Mouse (Mus musculus): ENCODE results near the gene Tmf1. TPM values are rescaled to one million over a fixed set of nuclear protein-coding genes. Genes with fewer than 3 reads are reported as not detected.
A peak's percentile ranks its signal among the peaks of the same experiment; 100 is the strongest.

The Tmf1 gene
- total RNA-seq (2015) (16.5 and 20.0 TPM in 2 replicates), total RNA-seq (2017) (50.3 and 115 TPM in 2 replicates)

DNA sequence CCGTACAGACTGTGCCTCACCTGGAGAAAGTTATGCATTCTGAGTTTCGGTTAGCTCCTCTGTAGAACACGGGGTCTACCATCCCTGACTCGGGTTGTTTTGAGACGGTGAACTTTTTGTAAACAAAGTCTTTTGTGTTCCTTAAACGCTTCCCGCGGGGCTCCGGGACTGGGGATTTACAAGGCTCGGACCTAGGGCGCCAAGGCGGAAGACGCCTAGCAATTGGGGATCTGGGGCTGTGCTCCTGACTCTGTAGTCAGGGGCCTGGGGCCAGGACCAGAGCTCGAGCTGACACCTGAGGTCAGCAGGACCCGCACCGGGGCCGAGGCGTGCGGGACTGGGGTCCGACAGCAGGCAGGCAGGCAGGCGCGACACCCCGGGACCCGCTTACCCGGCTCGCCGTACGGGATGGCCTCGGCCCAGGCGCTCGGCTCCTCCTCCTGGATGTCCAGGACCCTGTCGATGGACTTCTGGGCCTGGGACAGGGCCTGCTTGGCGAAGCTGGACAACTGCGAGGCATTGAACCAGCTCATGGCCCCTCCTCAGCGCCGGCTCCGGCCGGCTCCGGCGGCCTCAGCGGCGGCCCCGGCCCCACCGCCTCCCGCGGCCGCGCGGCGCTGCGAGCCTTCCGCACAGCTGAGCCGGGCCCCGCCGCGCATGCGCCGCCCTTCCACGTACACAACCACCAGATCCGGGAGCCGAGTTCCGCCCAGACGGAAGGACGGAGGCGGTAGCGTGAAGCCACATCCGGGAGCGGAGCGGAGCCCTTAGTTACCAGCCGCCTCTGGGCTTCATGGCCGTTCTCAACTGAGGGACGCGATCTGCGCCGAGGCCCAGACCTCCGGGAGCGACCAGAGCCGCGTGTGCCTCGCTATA lies at the start of gene Tmf1:
TSS of gene Tmf1 (minus strand) at position 632 of the 876 bp plus-strand sequence.
- peak; percentile 95 for ATAC-seq (replicated peaks; ENCODE audit: poor library complexity)

DNA sequence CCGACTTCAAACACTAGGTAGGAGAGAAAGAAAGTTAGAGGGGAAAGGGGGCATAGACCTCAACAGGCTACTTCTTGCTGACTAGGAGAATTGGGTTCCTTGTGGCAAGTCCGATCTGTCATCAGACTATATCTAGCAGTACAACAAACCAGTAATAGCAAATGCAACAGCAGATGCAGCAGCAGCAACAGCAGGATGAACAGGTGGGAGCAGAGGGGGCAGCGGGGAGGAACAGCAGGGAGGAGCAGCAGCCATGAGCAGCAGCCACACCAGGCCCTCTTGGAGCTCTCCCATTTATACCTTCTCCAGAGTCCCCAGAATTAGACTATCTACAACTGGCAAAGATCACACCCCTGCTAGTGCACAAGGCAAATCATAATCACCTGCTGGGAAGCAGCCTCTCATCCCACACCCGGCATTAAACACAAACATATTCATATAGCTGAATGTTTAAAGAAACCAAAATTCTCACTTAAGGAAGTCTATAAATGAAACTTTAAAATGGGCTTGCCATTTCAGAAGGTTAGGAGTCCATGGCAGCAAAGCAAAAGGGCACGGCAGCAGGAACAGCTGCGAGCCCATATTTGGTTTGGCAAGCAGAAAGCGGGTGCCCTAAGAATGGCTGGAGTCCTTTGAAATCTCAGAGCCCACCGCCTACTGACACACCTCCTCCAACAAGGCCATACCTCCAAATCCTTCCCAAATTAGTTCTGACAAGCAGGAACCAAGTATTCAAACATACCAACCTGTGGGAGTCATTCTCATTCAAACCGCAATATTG lies 48.3 kb upstream of the Tmf1 start:
- ATAC-seq (replicated peaks; ENCODE audit: poor library complexity), result no peak

DNA sequence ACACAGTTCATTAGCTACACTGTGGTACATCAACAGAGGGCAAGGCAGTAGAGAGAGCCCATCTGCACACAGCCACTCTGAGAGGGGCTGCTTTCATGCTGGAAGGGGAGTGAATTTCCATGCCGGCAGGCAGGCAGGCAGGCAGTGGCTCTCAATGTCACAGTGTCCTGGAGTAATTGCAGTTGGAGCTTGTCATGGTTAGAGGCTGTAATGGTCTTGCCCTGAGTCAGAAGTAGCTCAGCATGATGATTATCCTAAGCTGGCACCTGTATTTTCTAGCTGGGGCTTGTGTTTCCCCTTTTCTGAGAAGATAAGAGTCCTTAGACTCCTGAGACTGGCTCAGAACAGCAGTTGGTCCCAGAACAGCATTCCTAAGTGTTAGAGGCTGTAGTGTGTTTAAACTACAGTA lies 47.2 kb upstream of the Tmf1 start:
- peak; percentile 40 for ATAC-seq (replicated peaks; ENCODE audit: poor library complexity)

DNA sequence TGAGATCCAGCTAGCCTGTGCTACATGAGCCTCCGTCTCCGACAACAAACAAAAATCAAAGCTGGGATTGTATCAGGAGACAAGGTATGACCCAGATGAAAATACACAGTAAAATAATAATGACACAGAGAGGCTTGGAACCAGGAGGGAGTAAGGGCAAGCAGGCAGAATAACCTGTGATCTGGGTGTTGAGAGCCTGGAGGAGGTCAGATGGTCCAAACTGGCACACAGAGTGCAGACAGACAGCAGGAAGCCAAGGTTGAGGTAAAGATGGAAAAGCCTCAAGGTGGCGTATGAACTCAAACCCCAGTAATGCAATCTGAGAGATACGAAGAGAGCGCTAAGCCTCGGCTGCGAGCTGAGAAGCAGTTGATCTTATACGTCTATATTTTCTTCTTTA lies 45.6 kb upstream of the Tmf1 start:
- no peak for ATAC-seq (replicated peaks; ENCODE audit: poor library complexity)

DNA sequence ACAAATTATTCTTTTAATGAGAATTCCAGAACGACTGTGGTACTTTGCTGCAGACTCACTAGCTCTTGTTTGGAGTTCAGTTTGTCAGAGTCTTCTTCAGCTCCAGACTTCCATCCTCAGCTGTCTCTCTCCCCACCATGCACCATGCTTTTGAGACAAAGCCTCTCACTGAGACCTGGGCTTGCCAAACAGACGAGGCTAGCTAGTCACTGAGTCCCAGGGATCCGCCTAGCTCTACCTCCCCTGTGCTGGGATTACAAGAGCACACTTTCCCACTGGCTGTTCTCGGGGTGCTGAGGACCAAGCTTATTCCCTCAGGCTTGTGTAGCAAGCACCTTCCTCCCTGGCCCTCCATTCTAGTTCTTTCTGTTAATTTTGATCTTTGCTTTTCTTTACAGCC lies 44.6 kb upstream of the Tmf1 start:
- no peak for ATAC-seq (replicated peaks; ENCODE audit: poor library complexity)

DNA sequence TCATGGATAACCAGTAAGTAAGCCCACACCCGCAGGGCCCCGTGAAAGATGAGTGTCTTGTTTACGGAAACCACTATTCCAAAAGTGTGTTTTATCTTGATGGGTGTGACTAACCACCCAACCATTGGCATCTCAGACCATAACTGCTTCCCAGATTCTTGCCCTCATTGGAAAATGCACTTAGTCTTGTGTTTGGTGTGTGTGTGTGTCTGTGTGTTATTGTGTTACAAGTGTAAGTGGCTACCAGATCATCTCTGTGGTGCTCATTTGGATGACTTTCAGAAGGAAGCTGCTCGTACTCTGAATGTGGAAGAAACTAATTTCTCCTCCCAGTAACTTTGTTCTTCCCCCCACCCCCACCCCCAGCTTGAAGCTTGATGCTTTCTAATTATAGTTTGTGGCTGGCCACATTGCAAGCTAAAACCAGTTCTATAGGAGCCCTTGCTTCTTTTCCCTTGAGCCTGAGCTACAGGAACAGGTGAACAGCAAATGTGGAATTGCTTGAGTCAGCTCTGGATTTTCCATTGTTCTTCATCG lies 44.1 kb upstream of the Tmf1 start:
- ATAC-seq (replicated peaks; ENCODE audit: poor library complexity), result peak; percentile 47

DNA sequence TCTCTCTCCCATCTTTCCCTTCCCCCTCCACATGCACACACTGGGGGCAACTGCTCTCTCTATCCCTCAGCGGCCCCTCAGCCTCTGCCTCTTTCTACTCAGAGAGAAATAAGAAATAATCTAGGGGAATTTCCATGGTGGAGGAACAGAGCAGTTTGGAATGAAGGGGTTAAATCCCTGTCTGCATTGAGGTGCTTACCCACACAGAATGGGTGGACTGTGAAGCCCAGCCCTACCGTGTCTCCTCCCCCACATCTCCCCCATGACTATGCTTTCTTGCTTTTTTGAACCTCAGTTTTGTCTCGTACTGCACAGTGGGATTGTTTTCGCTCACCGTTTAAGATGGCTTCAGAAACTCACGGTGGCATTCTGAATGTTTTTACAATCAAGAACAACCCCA lies 43.4 kb upstream of the Tmf1 start:
- ATAC-seq (replicated peaks; ENCODE audit: poor library complexity), result peak; percentile 59

DNA sequence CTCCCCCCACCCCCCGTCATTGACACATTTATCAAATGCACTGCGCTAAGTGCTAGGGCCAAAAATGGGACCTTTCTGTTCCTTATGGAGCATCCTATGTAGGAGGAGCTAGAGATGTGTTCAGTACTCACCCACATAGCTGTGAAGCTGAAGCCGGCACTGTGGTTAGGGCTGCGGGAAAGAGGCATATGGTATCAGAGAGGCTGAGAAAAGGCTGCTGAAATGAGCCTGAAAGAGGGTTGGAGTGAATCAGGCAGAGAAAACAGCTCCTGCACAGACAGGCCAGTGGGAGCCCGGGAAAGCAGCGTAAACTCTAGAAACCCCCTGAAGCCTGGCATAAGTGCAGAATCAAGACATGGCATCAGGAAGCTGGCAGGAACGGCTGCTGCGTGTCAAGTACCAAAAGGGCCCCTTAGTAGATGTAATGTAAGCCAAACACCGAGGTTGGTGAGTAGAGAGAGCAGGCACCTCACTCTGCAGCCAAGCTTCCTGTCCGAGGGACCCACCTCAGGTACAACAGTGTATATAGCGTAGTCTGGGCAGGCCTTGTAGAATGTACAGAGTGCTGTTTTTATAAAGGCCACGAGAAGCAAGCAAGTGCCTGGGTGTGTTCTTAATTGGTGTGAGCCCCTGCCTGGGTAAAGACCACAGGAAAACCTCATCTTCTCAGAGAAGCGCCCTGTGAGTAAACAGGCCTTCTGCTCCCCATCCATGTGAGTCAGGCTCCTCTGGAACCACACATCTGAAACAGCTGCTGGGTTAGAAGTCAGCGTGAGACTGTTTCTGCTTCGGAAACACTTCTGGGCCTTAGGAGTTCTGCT lies 42.5 kb upstream of the Tmf1 start:
- ATAC-seq (replicated peaks; ENCODE audit: poor library complexity), result peak; percentile 10; the same call in 1 of the 2 replicates

DNA sequence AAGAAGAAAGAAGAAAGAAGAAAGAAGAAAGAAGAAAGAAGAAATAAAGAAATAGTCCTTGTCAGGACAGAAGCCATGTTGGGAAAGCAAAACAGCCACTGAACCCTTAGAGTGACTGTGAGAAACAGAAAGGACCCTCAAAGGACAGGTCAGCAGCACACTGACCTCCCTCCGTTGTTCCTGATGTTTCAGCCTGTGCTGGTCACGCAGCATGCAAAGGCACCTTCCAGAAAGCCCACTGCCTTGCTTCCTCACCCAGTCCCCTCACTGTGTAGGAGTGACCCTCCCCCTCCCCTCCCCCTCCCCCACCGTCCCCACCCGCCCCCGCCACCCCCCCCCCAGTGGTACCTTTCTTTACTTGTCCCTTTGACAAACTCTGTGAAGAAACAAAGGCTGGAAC lies 41.8 kb upstream of the Tmf1 start:
- no peak for ATAC-seq (replicated peaks; ENCODE audit: poor library complexity)

DNA sequence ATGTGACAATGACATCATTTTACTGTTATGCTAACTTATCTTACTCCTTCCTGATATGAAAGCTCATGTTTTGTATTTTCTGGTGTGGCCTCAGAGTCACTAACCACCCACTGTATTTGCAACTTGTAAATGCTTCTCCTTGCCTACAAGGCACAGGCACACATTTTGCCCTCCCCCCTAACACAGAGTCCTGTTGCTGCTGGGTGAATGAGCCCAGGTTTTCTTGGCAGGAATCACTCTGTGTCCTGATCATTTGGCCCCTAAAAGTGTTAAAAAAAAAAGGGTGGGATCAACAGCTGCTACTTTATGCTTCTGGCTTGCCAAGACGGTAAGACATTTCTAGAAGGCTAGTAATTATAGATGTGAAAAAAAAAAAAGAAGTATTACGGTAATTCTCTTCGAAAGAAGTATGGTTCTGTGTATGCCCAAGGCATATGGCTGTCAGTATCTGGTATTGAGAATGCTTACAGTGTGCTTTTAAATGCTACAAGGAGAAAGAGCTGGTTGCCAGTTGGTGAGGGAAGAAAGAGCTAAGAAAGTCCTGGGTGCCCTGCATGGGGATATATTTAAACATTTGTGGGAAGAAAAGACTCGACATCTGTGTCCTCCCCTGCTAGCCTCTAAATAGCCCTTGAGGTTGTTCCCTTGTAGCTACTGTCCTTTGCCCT lies 37.4 kb upstream of the Tmf1 start:
- no peak for ATAC-seq (replicated peaks; ENCODE audit: poor library complexity)

DNA sequence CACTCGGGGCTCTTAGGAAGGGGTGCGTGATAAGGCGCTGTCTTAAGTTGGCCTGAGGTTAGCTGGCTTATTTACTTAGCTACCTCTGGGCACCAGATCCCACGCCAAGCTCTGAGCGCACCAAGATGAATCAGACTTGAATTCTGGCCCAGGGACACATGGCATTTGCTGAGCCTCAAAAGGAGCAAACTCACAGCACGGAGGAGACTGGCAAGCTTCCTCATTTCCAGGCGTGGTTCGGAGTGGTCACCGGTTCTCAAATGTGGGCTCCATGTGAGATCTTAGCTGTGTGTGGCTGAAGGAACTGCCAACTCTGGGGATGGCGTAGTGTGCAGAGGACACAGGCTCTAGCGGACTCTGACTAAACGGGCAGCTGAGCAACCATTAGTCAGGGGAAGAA lies 33.1 kb upstream of the Tmf1 start:
- peak; percentile 47 for ATAC-seq (replicated peaks; ENCODE audit: poor library complexity)

DNA sequence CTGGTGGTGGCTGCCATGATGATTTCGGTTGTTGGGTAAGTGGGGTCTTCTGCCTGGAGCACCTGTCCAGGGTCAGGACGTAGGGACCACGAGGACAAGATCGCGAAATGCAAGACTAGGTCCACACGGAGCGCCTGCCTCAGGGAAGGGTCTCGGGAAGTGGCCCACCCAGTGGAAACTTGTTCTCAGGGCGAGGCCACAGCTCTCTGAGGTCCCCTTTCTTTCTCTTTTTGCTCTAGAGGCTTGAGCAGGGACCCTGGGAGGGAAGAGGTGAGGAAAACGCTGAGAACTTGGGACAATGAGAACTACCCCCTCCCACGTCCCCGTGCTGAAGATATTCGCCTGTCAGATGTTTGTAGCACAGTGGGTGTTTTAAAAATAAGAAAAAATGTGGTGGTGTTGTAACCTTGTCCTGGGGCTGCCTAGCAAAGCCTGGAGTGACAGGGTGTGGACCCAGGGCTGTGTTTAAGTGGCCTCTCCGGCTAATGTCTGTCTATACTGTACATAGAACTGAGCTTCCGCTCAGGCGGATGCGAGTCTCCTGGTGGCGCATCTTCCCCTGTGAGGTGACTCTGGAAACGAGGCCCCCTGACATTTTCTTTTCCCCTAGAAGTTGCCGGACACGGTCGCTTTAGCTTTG lies 32.2 kb upstream of the Tmf1 start:
- peak; percentile 51 for ATAC-seq (replicated peaks; ENCODE audit: poor library complexity)

DNA sequence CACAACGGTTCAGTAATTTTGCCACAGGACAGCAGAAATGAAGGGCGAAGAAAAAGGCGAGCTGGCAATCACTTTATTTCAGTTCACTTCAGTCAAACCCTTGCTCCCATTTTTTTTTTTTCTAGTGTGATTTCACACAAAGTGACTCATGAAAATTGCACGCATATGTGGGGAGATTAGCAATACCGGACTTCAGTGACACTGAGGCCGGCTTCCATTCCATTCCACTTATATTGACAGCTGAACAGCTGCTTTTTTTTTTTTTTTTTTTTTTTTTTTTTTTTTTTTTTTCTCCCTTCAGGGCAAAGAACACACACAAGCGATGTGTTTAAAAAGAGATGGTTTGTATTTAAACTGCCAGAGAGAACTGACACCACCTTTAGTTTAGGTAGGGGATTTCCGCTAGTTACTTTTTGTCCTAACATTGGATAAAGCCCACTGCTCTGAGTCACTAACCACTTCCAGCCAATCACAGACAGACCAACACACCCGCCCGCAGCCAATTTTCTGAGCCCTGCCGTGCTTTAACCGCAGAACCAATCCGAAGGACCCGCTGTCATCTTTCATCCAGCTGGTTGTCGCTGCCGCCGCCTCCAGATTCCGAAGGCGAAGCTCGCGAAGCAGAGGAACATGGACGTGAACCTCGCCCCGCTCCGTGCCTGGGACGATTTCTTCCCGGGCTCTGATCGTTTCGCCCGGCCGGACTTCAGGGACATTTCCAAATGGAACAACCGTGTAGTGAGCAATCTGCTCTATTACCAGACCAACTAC lies 31.5 kb upstream of the Tmf1 start, which contains the start of gene Arl6ip5:
TSS of gene Arl6ip5 (plus strand) at position 499 of the 771 bp plus-strand sequence.
- peak; percentile 70 for ATAC-seq (replicated peaks; ENCODE audit: poor library complexity)

DNA sequence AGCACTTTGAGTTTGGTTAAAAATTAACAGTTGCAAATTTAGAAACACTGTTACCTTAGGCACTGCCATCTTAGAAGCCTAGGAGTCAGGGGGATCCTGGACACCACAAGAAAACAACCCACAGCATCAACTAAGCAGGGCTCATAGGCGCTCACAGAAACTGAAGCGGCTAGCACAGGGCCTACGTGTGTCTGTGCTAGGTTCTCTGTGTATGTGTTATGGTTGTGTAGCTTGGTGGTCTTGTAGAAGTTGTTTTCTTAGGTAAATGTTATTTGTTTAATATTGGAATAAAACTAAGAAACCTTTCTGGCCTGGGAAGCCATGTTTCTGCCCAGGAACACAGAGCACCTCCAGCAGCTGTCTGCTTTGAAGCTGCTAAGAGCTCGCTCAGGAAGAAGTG lies 30.8 kb upstream of the Tmf1 start:
- ATAC-seq (replicated peaks; ENCODE audit: poor library complexity), result no peak

DNA sequence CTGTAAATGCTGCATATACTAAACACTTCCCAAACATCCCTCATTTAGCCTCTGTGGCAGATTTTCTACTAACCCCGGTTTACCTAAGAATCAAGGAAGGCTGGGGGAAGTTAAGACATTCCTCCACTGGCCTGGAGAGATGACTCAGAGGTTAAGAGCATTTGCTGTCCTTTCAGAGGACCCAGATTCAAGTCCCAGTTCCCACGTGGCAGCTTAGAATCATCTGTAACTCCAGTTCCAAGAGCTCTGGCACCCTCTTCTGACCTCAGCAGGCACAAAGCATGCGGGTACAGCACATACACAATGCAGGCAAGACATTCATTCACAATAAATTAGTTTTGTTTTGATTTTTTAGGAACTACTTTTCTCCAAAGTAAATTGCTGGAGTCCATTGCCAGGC lies 30.3 kb upstream of the Tmf1 start:
- no peak for ATAC-seq (replicated peaks; ENCODE audit: poor library complexity)

DNA sequence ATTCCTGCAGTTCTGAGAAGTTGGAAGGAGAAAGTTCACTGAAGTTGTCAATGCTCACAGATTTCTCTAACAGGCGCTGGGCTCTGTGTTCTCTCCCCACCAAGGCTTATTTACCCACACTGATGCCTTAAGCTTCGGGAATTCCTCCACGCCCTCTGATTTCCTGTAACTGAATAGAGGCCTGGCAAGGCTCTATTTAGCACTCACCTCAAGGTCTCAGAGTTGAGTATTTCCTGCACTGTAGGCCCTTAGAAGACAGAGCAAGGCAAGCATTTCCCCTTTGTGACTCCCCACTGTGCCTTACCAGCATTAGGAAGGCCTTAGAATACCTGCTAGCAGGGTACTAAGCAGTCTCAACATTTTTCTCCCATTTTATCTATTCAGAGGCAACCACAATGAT lies 29.5 kb upstream of the Tmf1 start:
- no peak for ATAC-seq (replicated peaks; ENCODE audit: poor library complexity)

DNA sequence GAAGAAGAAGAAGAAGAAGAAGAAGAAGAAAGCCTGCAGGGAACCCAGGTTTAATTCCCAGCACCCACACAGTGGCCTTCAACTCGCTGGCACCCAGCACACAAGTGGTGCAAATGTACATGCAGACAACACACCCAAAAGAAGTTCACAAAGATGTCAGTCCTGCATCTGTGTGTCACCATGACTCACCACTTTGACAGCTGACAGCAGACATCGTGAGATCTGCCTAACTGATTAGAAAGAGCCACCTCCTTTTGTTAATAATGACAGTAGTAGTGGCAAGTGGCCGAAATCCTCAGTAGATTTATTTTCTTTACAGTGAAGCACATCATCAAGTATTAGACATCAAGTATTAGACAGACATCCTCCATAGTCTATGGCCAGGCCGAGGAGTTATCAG lies 28.2 kb upstream of the Tmf1 start:
- no peak for ATAC-seq (replicated peaks; ENCODE audit: poor library complexity)

DNA sequence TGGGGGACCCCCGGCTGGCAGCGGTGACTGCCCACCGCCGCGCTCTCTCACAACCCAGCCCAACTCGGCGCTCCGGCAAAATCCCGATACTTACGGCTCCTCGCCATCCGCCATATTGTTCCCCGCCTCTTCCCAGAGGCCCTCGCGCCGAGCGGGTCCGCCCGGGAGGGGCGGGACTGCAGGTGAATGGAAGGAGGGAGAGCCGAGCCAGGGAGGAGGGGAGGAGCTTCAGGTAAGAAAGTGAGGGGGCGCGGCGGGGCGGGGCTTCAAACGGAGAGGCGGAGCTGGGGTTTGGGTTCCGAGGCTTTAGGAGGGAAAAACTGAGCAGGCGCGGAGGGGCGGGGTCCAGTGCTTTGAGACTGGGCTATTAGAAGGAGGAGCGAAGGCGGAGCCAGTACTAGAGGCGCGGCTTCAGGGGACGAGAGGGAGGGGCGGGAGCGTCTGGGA lies 26.5 kb upstream of the Tmf1 start, which contains the start of gene Uba3:
TSS of gene Uba3 (minus strand) at position 209 of the 447 bp plus-strand sequence.
- ATAC-seq (replicated peaks; ENCODE audit: poor library complexity), result peak; percentile 94

DNA sequence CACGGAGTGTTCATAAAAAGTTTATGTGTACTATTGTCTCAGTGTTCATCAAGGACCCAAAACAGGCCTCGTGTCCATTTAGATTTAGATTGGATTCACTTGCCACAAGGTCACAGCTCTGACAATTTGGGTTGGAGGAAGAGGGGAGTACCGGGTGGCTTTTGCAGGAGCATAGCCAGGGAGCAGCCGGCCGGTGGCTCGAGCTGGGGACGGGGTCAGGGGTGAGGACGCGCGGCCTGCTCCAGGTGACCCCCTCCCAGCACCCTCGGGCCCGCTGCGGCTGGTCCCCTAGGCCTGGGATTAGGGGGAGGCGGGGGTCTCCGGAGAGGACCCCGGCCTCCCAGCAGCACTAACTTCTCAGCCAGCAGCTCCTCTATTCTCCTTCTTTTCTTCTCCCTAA lies 26.0 kb upstream of the Tmf1 start:
- no peak for ATAC-seq (replicated peaks; ENCODE audit: poor library complexity)

All from megakaryocyte progenitor cell, adult 5-6 weeks (primary cell).